Mouse (Mus musculus) embryonic facial prominence, embryonic 14.5 days (tissue): Measurements from ENCODE around the gene Usp50. TPM values are rescaled to one million over a fixed set of nuclear protein-coding genes. Genes with fewer than 3 reads are reported as not detected.

ENCODE experiments used
- ATAC-seq: fragments of 200-750 bp; cut with Nextera tagmentation; 2 replicates; pipeline ENCODE4 v1.8.0; 2017; ENCODE audit warnings: low read depth, moderate number of reproducible peaks, moderate TSS enrichment
- DNase-seq: peaks from one replicate; pipeline ENCODE4 v3.0.0-alpha.2; 2015; ENCODE audit warnings: low spot score
- H3K27ac ChIP-seq: fragments of 300-500 bp; sonication (generic); replicated peaks from 2 replicates; pipeline ENCODE4 v1.5.1; 2014; ENCODE audit warnings: low read depth, mild to moderate bottlenecking, low read length, moderate library complexity
- H3K27me3 ChIP-seq: fragments of 300-500 bp; sonication (generic); replicated peaks from 2 replicates; pipeline ENCODE4 v1.6.1; 2014; ENCODE audit warnings: low read length; ENCODE audit not compliant: control insufficient read depth, insufficient read depth
- H3K36me3 ChIP-seq: fragments of 300-500 bp; sonication (generic); 2 replicates; pipeline ENCODE4 v1.6.1; 2014; ENCODE audit warnings: low read length, mixed read lengths; ENCODE audit not compliant: control insufficient read depth, insufficient read depth
- H3K4me1 ChIP-seq: fragments of 300-500 bp; sonication (generic); 2 replicates; pipeline ENCODE4 v1.6.1; 2014; ENCODE audit warnings: antibody characterized with exemption, low read length; ENCODE audit not compliant: control insufficient read depth, insufficient read depth
- H3K4me2 ChIP-seq: fragments of 300-500 bp; sonication (generic); 2 replicates; pipeline ENCODE4 v1.6.1; 2014; ENCODE audit warnings: low read depth, mild to moderate bottlenecking, low read length, moderate library complexity, mixed read lengths
- H3K4me3 ChIP-seq: fragments of 300-500 bp; sonication (generic); 2 replicates; pipeline ENCODE4 v1.5.1; 2014; ENCODE audit warnings: low read depth, mild to moderate bottlenecking, low read length
- H3K9ac ChIP-seq: fragments of 300-500 bp; sonication (generic); 2 replicates; pipeline ENCODE4 v1.6.1; 2014; ENCODE audit warnings: low read depth, mild to moderate bottlenecking, low read length, moderate library complexity, mixed read lengths
- H3K9me3 ChIP-seq: fragments of 300-500 bp; sonication (generic); 2 replicates; pipeline ENCODE4 v1.6.1; 2016; ENCODE audit warnings: low read length; ENCODE audit not compliant: control insufficient read depth
- WGBS: fragments of 180-500 bp; shearing (Covaris S2); extraction: QIAGEN DNeasy Blood & Tissue Kit; methylation state at CpG from one replicate; pipeline ENCODE4 v1.1.7; 2014; 5-methylcytosine and 5-hydroxymethylcytosine counted together
- polyA plus RNA-seq: library from polyadenylated mRNA; unstranded; fragments of >200 nt; fragmentation: Nextera tagmentation; extraction: Ambion mirVana; gene quantifications from 2 replicates; pipeline ENCODE4 v1.2.1, GENCODE M21; 2014

The Usp50 gene
- polyA plus RNA-seq, 1 experiment from 2014 or later = 2.6 TPM

- peaks cover 24% of the 10 kb centered on the region for H3K4me1 ChIP-seq
- H3K9ac ChIP-seq = no peak overlapping the region
- no peak for DNase-seq
- 94% methylated on average over 1 of the region's 1 CpGs for WGBS
- H3K4me3 ChIP-seq = no peak overlapping the region
- no peak overlapping the region for H3K4me2 ChIP-seq
- no peak for ATAC-seq
- peaks cover 29% of the 10 kb centered on the region for H3K36me3 ChIP-seq
- peaks cover 5% of the 10 kb centered on the region; the same call in 1 of the 2 replicates for H3K9me3 ChIP-seq
- no peak overlapping the region for H3K27ac ChIP-seq
- no peaks in the 10 kb centered on the region for H3K27me3 ChIP-seq
These were observed 105.9 kb downstream of the Usp50 start for GRCm38 (mm10) chr2:126677366-126677765.

- no peak for ATAC-seq
- DNase-seq = no peak
- peaks cover 5% of the 10 kb centered on the region; the same call in 1 of the 2 replicates for H3K9me3 ChIP-seq
- WGBS = 27% methylated on average over 12 of the region's 12 CpGs
- H3K36me3 ChIP-seq = peaks cover 26% of the 10 kb centered on the region
- H3K9ac ChIP-seq = peak within 1 kb of the TSS; percentile 100
- H3K27ac ChIP-seq = peak within 1 kb of the TSS; percentile 100
- H3K4me3 ChIP-seq = peak within 1 kb of the TSS; percentile 96
- peak within 1 kb of the TSS; percentile 80 for H3K4me2 ChIP-seq
- H3K27me3 ChIP-seq = no peaks in the 10 kb centered on the region
- peaks cover 25% of the 10 kb centered on the region for H3K4me1 ChIP-seq
These were observed 107.2 kb downstream of the Usp50 start, which contains the start of gene Gabpb1 for GRCm38 (mm10) chr2:126676122-126676515. Gene Gabpb1 (minus strand): TSS chr2:126676337.

- H3K27me3 ChIP-seq = no peaks in the 10 kb centered on the region
- peak overlapping the region; percentile 100 for H3K27ac ChIP-seq
- H3K9me3 ChIP-seq = peaks cover 3% of the 10 kb centered on the region; the same call in 1 of the 2 replicates
- DNase-seq (peak; percentile 96), ATAC-seq (peak; percentile 93)
- peak overlapping the region; percentile 96 for H3K4me3 ChIP-seq
- H3K4me1 ChIP-seq = peaks cover 25% of the 10 kb centered on the region
- peaks cover 24% of the 10 kb centered on the region for H3K36me3 ChIP-seq
- WGBS = under 1% methylated on average over 65 of the region's 99 CpGs
- peak overlapping the region; percentile 100 for H3K9ac ChIP-seq
- peak overlapping the region; percentile 80 for H3K4me2 ChIP-seq
These were observed 107.8 kb downstream of the Usp50 start for GRCm38 (mm10) chr2:126675169-126676121.

- Histone ChIP-seq H3K36me3 (peaks cover 21% of the 10 kb centered on the region), H3K9ac (peak overlapping the region; percentile 100), H3K4me3 (peak overlapping the region; percentile 96), H3K27me3 (no peaks in the 10 kb centered on the region), H3K4me1 (peaks cover 25% of the 10 kb centered on the region), H3K9me3 (no peaks in the 10 kb centered on the region), H3K27ac (peak overlapping the region; percentile 100), H3K4me2 (peak overlapping the region; percentile 80)
- 1% methylated on average over 21 of the region's 77 CpGs for WGBS
- DNase-seq (peak; percentile 38), ATAC-seq (peak; percentile 37)
These were observed 108.7 kb downstream of the Usp50 start for GRCm38 (mm10) chr2:126674441-126675168.

DNA sequence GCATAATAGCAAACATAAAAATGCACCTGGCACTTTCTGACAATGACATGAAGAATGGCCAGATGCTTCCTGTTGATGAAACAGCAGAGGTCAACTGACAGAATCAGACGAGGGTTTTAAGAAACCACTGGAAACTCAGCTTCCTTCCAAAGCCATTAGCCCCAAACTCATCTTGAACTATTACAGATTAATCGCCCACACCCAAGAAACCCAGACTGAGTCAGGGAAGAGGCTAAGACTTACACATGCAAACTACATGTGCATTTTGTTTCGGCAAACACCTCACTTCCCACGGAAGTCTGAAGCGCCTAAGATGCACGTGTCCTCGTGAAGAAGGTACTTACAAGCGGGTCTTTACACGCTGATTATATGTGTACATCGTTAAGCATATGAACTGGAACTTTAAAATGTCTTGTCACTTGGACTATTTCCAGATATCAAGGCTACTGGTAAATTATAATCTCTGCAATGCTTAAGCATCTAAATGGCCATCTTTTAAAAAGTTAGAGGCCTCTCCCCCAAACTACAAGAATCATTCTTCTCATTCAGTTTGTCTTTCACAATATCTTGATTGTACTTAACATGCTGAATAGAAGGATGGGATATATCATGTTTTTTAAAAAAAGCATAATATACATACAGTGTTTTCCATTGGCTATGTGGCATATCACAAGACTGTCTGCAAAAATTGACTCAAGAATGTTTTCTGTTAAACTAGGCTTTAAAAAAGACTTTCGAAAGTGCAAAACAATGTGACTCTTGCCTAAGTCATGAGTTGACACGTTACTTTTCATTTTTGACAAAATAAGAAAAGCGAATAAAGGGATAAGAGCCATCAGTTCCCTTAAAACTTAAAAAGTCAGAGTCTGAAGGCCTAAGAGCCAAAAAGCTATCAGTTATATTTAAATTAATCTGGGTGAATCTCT is 109.7 kb downstream of the Usp50 start:
- no peaks in the 10 kb centered on the region for H3K27me3 ChIP-seq
- WGBS = 57% methylated on average over 13 of the region's 13 CpGs
- no peaks in the 10 kb centered on the region for H3K9me3 ChIP-seq
- H3K27ac ChIP-seq = 0 out of 2 replicates have a peak overlapping the region, but pooled peaks have one; percentile 100
- H3K4me3 ChIP-seq = peak overlapping the region; percentile 96
- ATAC-seq (no peak), DNase-seq (no peak)
- peak overlapping the region; percentile 80 for H3K4me2 ChIP-seq
- H3K4me1 ChIP-seq = peaks cover 25% of the 10 kb centered on the region
- peaks cover 15% of the 10 kb centered on the region; the same call in 1 of the 2 replicates for H3K36me3 ChIP-seq
- H3K9ac ChIP-seq = peak overlapping the region; percentile 100

DNA sequence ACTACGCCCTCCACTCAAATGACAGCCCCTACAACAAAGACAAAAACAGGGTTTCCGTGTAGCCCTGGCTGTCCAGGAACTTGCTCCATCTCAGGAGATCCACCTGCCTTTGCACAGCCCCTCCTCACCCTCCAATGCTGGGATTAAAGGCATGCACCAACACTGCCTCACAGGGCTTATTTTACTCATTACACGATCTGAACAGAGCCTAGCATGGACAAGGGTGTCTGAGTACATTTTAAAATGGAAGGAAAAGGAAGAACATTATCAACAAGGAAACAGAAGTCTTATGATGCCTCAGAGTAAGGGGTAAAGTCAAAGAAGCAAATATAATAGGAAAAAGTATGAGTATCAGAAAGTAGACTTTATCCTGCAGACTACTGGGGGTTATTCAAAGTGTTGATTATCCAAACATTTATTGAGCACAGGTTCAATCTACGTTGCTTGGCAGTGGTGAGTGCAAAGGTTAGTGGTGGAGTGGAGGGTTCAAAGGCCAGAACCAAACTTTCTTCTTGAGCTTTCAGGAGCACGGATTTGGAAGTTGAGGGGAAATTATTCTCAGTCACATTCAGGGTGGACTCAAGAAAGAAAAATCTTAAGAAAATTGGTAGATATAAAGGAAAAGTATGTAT is 114.5 kb downstream of the Usp50 start:
- peaks cover 15% of the 10 kb centered on the region for H3K4me1 ChIP-seq
- H3K4me2 ChIP-seq = no peak overlapping the region
- ATAC-seq (no peak), DNase-seq (no peak)
- H3K36me3 ChIP-seq = no peaks in the 10 kb centered on the region
- H3K9ac ChIP-seq = no peak overlapping the region
- H3K4me3 ChIP-seq = no peak overlapping the region
- no peak overlapping the region for H3K27ac ChIP-seq
- H3K9me3 ChIP-seq = no peaks in the 10 kb centered on the region
- no peaks in the 10 kb centered on the region for H3K27me3 ChIP-seq
- WGBS = 90% methylated on average over 5 of the region's 5 CpGs

GRCm38 (mm10) chr2:126665984-126666383 is 117.3 kb downstream of the Usp50 start:
- Histone ChIP-seq H3K9me3 (no peaks in the 10 kb centered on the region), H3K9ac (no peak overlapping the region), H3K27me3 (no peaks in the 10 kb centered on the region), H3K4me3 (no peak overlapping the region), H3K27ac (no peak overlapping the region), H3K4me1 (no peaks in the 10 kb centered on the region), H3K4me2 (no peak overlapping the region), H3K36me3 (no peaks in the 10 kb centered on the region)
- 83% methylated on average over 3 of the region's 3 CpGs for WGBS
- no peak for DNase-seq
- ATAC-seq = no peak
